Mouse (Mus musculus): Measurements from ENCODE around the gene Enoph1. TPM values are rescaled to one million over a fixed set of nuclear protein-coding genes. Genes with fewer than 3 reads are reported as not detected.
A peak's percentile ranks its signal among the peaks of the same experiment; 100 is the strongest.

Enoph1 gene
- 10 to 100 TPM in 20 of 26 experiments, 1 to 10 TPM in 6; 5.4 to 31.6 (median 18.5) TPM for total RNA-seq (2018; cell fraction: chromatin; rRNA removed)
- total RNA-seq (2018; cell fraction: cytosol; rRNA removed) = 10 to 100 TPM; 12.5 to 18.9 (median 15.6) TPM
- 10 to 100 TPM in 17 of 26 experiments, 1 to 10 TPM in 9; 6.2 to 31.5 (median 14.1) TPM for total RNA-seq (2018; cell fraction: nucleus; rRNA removed)
- 16.4 to 24.9 TPM (median 18.8 TPM) in 3 replicates for polyA plus RNA-seq (2018)

DNA sequence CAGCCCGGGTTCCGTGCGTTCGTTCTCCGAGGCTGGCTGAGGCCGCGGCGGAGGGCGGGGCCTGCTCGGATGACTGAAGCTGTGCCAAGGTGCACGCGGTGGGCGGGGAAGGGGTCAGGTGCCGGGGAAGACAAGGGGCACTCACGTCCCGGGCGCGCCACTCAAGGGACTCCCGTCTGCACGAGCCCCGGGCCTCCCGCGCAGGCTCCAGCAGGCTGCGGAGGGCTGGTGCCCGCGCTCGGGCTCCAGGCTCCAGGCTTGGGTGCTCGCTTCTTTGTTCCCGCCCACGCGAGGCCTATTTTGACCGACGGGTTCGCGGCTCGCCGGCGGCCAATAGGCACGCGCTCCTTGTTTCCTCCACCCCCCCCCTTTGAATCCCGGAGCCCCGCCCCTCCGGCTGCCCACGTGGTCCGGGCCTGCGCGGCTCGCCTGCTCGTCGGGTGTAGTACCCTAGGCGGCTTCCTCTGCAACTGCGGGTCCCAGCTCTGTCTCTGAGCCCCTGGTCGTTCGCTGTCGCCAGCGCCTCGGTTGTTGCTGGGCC is at the start of gene Enoph1, which contains the start of gene Hnrnpdl:
TSS of gene Enoph1 (plus strand) at position 384 of the 541 bp plus-strand sequence.
TSS of gene Hnrnpdl (minus strand) at position 63 of the 541 bp plus-strand sequence.
- Histone ChIP-seq H3K79me2 (ENCODE audit: inconsistent target) (peaks cover 86% of the 10 kb centered on the region), H3K4me3 (ENCODE audit: inconsistent target) (peak within 1 kb of the TSS; percentile 91), H3K27ac (peak within 1 kb of the TSS; percentile 64), H3K36me3 (ENCODE audit: inconsistent target) (peaks cover 19% of the 10 kb centered on the region)
- under 1% methylated on average over 57 of the region's 57 CpGs for WGBS (ENCODE audit: missing documents)

DNA sequence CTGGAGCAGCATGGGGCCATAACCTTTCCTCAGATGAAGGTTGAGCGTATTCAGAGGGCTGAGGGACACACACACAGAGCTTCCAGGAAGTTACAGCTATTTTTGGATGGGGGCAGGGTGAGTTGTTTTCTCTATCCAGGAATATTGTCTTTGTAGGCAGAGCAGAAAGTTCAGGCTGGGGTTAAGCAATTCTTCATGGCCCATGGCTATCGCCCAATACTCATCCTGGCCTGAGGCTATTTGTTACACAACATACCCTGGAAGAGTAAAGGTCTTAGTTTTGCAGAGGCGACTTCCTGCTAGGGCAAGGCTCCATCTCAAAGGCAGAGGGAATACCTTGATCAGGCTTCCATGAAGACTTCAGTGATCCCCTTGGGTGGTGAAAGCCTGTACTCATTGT is 45.6 kb upstream of the Enoph1 start:
- H3K36me3 ChIP-seq (ENCODE audit: inconsistent target) = no peaks in the 10 kb centered on the region
- WGBS (ENCODE audit: missing documents) = 94% methylated on average over 3 of the region's 3 CpGs
- H3K79me2 ChIP-seq (ENCODE audit: inconsistent target) = no peaks in the 10 kb centered on the region
- no peak overlapping the region for H3K4me3 ChIP-seq (ENCODE audit: inconsistent target)
- H3K27ac ChIP-seq = no peak overlapping the region

GRCm38 (mm10) chr5:99994680-99995079 is 45.1 kb upstream of the Enoph1 start:
- Histone ChIP-seq H3K79me2 (ENCODE audit: inconsistent target) (no peaks in the 10 kb centered on the region), H3K4me3 (ENCODE audit: inconsistent target) (no peak overlapping the region), H3K36me3 (ENCODE audit: inconsistent target) (no peaks in the 10 kb centered on the region), H3K27ac (no peak overlapping the region)
- 95% methylated on average over 3 of the region's 3 CpGs for WGBS (ENCODE audit: missing documents)

DNA sequence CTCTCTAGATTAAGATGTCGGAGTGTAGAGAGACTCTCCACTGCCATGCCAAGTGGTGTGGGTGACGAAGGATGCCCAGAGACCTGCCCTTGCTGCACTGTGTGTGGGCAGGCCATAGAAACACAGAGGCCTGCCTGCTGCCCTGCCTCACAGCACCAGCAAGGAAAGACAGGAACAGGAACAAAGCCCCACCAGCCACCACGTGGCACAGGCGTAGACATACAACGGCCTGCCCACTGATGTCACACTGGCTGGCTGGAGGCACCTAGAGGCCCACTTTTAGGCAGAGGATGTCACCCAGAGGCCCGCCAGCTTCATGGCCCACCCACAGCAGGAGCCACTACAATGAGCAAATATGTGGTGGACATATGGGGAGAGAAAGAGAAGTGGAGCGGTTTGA is 39.7 kb upstream of the Enoph1 start:
- Histone ChIP-seq H3K4me3 (ENCODE audit: inconsistent target) (no peak overlapping the region), H3K36me3 (ENCODE audit: inconsistent target) (no peaks in the 10 kb centered on the region), H3K79me2 (ENCODE audit: inconsistent target) (no peaks in the 10 kb centered on the region), H3K27ac (no peak overlapping the region)
- 80% methylated on average over 7 of the region's 7 CpGs for WGBS (ENCODE audit: missing documents)

DNA sequence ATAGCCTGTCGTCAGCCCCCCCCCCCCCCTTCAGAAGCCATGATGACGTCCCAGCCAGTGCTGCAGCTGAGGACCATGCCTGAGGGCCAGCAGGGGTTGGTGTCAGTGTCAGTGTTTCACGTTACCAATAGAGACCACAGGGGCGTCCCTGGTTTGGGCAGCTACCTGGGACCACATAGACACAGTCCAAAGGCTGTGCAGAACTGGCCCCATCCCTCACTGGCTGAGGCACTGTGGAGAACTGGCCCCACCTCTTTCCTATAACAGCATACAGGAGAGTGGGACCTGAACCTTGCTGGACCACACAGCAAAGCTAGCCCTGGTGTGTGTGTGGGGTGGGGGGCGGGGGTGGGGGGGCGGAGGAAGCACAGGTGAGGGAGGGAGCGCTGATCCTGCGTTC is 39.3 kb upstream of the Enoph1 start:
- Histone ChIP-seq H3K27ac (no peak overlapping the region), H3K4me3 (ENCODE audit: inconsistent target) (no peak overlapping the region), H3K79me2 (ENCODE audit: inconsistent target) (no peaks in the 10 kb centered on the region), H3K36me3 (ENCODE audit: inconsistent target) (no peaks in the 10 kb centered on the region)
- 92% methylated on average over 5 of the region's 8 CpGs for WGBS (ENCODE audit: missing documents)

GRCm38 (mm10) chr5:100003895-100004294 is 35.9 kb upstream of the Enoph1 start:
- Histone ChIP-seq H3K36me3 (ENCODE audit: inconsistent target) (no peaks in the 10 kb centered on the region), H3K4me3 (ENCODE audit: inconsistent target) (no peak overlapping the region), H3K27ac (no peak overlapping the region), H3K79me2 (ENCODE audit: inconsistent target) (no peaks in the 10 kb centered on the region)
- WGBS (ENCODE audit: missing documents) = 98% methylated on average over 4 of the region's 4 CpGs

GRCm38 (mm10) chr5:100005431-100005830 is 34.4 kb upstream of the Enoph1 start:
- H3K4me3 ChIP-seq (ENCODE audit: inconsistent target) = no peak overlapping the region
- H3K79me2 ChIP-seq (ENCODE audit: inconsistent target) = no peaks in the 10 kb centered on the region
- 78% methylated on average over 3 of the region's 3 CpGs for WGBS (ENCODE audit: missing documents)
- H3K36me3 ChIP-seq (ENCODE audit: inconsistent target) = no peaks in the 10 kb centered on the region
- H3K27ac ChIP-seq = no peak overlapping the region

- H3K79me2 ChIP-seq (ENCODE audit: inconsistent target) = no peaks in the 10 kb centered on the region
- H3K36me3 ChIP-seq (ENCODE audit: inconsistent target) = no peaks in the 10 kb centered on the region
- WGBS (ENCODE audit: missing documents) = 95% methylated on average over 5 of the region's 6 CpGs
- H3K27ac ChIP-seq = no peak overlapping the region
- no peak overlapping the region for H3K4me3 ChIP-seq (ENCODE audit: inconsistent target)
These were observed 33.9 kb upstream of the Enoph1 start for GRCm38 (mm10) chr5:100005896-100006295.

GRCm38 (mm10) chr5:100006324-100007039 is 33.3 kb upstream of the Enoph1 start:
- no peak overlapping the region for H3K27ac ChIP-seq
- no peaks in the 10 kb centered on the region for H3K36me3 ChIP-seq (ENCODE audit: inconsistent target)
- no peaks in the 10 kb centered on the region for H3K79me2 ChIP-seq (ENCODE audit: inconsistent target)
- 81% methylated on average over 4 of the region's 4 CpGs for WGBS (ENCODE audit: missing documents)
- no peak overlapping the region for H3K4me3 ChIP-seq (ENCODE audit: inconsistent target)

DNA sequence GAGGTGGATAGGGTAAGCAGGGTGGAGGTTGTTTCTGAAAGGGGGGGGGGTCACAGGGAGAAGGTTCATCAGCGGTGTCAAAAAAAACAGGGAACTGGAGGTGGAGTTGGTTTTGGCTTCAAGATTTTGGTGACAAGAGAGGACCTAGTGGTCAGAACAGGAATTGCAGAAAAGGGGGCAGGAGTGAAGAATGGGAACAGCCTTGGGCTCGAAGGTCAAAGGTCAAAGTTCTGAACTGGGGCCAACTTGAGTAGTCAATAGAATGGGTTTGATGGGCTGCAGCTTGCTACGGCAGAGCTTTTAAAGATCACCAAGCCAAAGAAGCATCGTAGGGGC is 32.8 kb upstream of the Enoph1 start:
- Histone ChIP-seq H3K36me3 (ENCODE audit: inconsistent target) (no peaks in the 10 kb centered on the region), H3K79me2 (ENCODE audit: inconsistent target) (no peaks in the 10 kb centered on the region), H3K4me3 (ENCODE audit: inconsistent target) (no peak overlapping the region), H3K27ac (no peak overlapping the region)
- WGBS (ENCODE audit: missing documents) = 90% methylated on average over 4 of the region's 4 CpGs

DNA sequence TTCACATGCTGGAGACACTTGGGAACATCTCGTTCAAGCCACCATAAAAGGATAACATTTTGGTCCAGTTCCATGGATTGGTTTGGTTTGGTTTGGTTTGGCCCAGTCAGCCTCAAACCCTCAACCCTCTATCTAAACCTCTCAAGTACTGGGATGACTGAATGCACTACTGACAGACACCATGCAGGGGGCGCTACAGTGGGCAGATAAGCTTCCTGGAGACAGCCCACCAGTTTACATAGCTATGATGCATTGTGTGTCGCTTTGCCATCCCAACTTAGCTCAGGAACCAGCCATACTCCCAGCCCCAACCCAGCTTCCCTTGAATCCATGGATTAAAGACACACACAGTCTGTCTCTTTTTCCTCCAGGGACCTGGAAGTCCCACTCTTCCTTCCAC is 31.3 kb upstream of the Enoph1 start:
- 72% methylated on average over 3 of the region's 3 CpGs for WGBS (ENCODE audit: missing documents)
- no peak overlapping the region for H3K4me3 ChIP-seq (ENCODE audit: inconsistent target)
- no peak overlapping the region for H3K27ac ChIP-seq
- no peaks in the 10 kb centered on the region for H3K36me3 ChIP-seq (ENCODE audit: inconsistent target)
- no peaks in the 10 kb centered on the region for H3K79me2 ChIP-seq (ENCODE audit: inconsistent target)

GRCm38 (mm10) chr5:100012599-100012998 is 27.2 kb upstream of the Enoph1 start:
- Histone ChIP-seq H3K27ac (no peak overlapping the region), H3K79me2 (ENCODE audit: inconsistent target) (no peaks in the 10 kb centered on the region), H3K36me3 (ENCODE audit: inconsistent target) (no peaks in the 10 kb centered on the region), H3K4me3 (ENCODE audit: inconsistent target) (no peak overlapping the region)
- WGBS (ENCODE audit: missing documents) = 96% methylated on average over 9 of the region's 9 CpGs

GRCm38 (mm10) chr5:100020089-100020488 is 19.7 kb upstream of the Enoph1 start:
- no peaks in the 10 kb centered on the region for H3K79me2 ChIP-seq (ENCODE audit: inconsistent target)
- H3K27ac ChIP-seq = no peak overlapping the region
- no peak overlapping the region for H3K4me3 ChIP-seq (ENCODE audit: inconsistent target)
- no peaks in the 10 kb centered on the region for H3K36me3 ChIP-seq (ENCODE audit: inconsistent target)

DNA sequence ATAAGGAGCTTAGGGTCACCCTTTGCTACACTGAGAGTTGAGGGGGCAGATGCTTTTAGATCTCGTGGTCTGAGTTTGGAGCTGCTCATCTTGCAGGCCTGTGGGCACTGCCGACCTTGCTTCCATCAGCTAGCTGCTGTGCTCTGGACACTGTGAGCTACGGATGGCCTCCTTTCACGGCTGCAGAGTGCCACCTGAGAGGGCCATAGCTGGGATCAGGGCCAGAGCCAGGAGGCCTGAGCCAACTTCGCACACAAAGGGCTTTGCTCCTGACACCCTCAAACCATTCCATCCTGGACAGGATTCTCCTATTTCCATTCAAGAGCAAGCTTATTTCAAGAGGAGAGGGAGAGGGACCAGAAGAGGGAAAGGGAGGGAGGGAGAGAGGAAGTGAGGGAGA is 15.4 kb upstream of the Enoph1 start:
- Histone ChIP-seq H3K27ac (no peak overlapping the region), H3K36me3 (ENCODE audit: inconsistent target) (no peaks in the 10 kb centered on the region), H3K79me2 (ENCODE audit: inconsistent target) (no peaks in the 10 kb centered on the region), H3K4me3 (ENCODE audit: inconsistent target) (no peak overlapping the region)
- 78% methylated on average over 5 of the region's 5 CpGs for WGBS (ENCODE audit: missing documents)

GRCm38 (mm10) chr5:100024868-100025267 is 14.9 kb upstream of the Enoph1 start:
- H3K27ac ChIP-seq = no peak overlapping the region

More at GRCm38 (mm10) chr5:100024868-100025267, 14.9 kb upstream of the Enoph1 start:
- Histone ChIP-seq H3K36me3 (ENCODE audit: inconsistent target) (no peaks in the 10 kb centered on the region), H3K4me3 (ENCODE audit: inconsistent target) (no peak overlapping the region), H3K79me2 (ENCODE audit: inconsistent target) (no peaks in the 10 kb centered on the region)
- WGBS (ENCODE audit: missing documents) = 29% methylated on average over 1 of the region's 1 CpGs

Data from macrophage (primary cell).